Mouse (Mus musculus) adrenal gland, adult 2 months (tissue): ENCODE data around the gene Pkp3. TPM values are rescaled to one million over a fixed set of nuclear protein-coding genes. Genes with fewer than 3 reads are reported as not detected.

ENCODE experiments used
- polyA plus RNA-seq: library from polyadenylated mRNA; depleted of rRNA; stranded (reverse); fragments of >200 nt; gene quantifications from 2 replicates; pipeline ENCODE4 v1.2.3, GENCODE M21; 2012; rRNA removed
- total RNA-seq, 2 experiments: library from RNA; stranded (reverse); gene quantifications; 2 replicates each; pipeline ENCODE4 v1.2.3; 2021

Pkp3 gene
- total and polyA plus RNA-seq, 3 experiments = 0.68 to 1.5 (median 0.89) TPM

Other genes starting within 250 kb of the Pkp3 start
Only the 30 nearest of the 34 such genes appear.
- under 1 TPM in 1 of 2 experiments, not detected in 1; 0.26 TPM for gene Odf3, start 230.4 kb upstream of the Pkp3 start, total RNA-seq
- 3.0 and 4.4 TPM in 2 replicates for gene Odf3, start 230.4 kb upstream of the Pkp3 start, polyA plus RNA-seq
- gene Gm45785, start 221.9 kb upstream of the Pkp3 start, total RNA-seq = not detected
- gene Gm45785, start 221.9 kb upstream of the Pkp3 start, polyA plus RNA-seq = 0.44 and 0.46 TPM in 2 replicates
- 10 to 100 TPM; 60.4 to 66.4 TPM for gene Ric8a, start 221.3 kb upstream of the Pkp3 start, total RNA-seq
- gene Ric8a, start 221.3 kb upstream of the Pkp3 start, polyA plus RNA-seq = 93.7 and 102 TPM in 2 replicates
- gene Bet1l, start 220.6 kb upstream of the Pkp3 start, total RNA-seq = 10 to 100 TPM; 32.0 to 34.7 TPM
- gene Bet1l, start 220.6 kb upstream of the Pkp3 start, polyA plus RNA-seq = 18.0 and 20.2 TPM in 2 replicates
- 100 to 1,000 TPM; 104 to 122 TPM for gene Psmd13, start 196.2 kb upstream of the Pkp3 start, total RNA-seq
- gene Psmd13, start 196.2 kb upstream of the Pkp3 start, polyA plus RNA-seq = 37.4 and 46.4 TPM in 2 replicates
- gene Sirt3, start 195.9 kb upstream of the Pkp3 start, total RNA-seq = 10 to 100 TPM; 28.3 to 35.6 TPM
- gene Sirt3, start 195.9 kb upstream of the Pkp3 start, polyA plus RNA-seq = 41.2 and 47.4 TPM in 2 replicates
- gene Cox8b, start 177.8 kb upstream of the Pkp3 start, total RNA-seq = 1,000 to 10,000 TPM; 1,499 to 1,761 TPM
- gene Cox8b, start 177.8 kb upstream of the Pkp3 start, polyA plus RNA-seq = 454 and 875 TPM in 2 replicates
- 1 to 10 TPM; 1.0 to 2.0 TPM for gene Nlrp6, start 157.3 kb upstream of the Pkp3 start, total RNA-seq
- gene Nlrp6, start 157.3 kb upstream of the Pkp3 start, polyA plus RNA-seq = 0.62 and 1.2 TPM in 2 replicates
- 10 to 100 TPM; 26.5 to 48.7 TPM for gene Pgghg, start 136.8 kb upstream of the Pkp3 start, total RNA-seq
- gene Pgghg, start 136.8 kb upstream of the Pkp3 start, polyA plus RNA-seq = 56.0 and 59.0 TPM in 2 replicates
- 1 to 10 TPM in 1 of 2 experiments, under 1 TPM in 1; 0.78 to 1.3 TPM for gene Ifitm5, start 127.9 kb upstream of the Pkp3 start, total RNA-seq
- 1.2 and 2.7 TPM in 2 replicates for gene Ifitm5, start 127.9 kb upstream of the Pkp3 start, polyA plus RNA-seq
- not detected for gene Gm45717, start 122.3 kb upstream of the Pkp3 start, total RNA-seq
- not detected in 2 replicates for gene Gm45717, start 122.3 kb upstream of the Pkp3 start, polyA plus RNA-seq
- gene Ifitm2, start 122.2 kb upstream of the Pkp3 start, total RNA-seq = 100 to 1,000 TPM; 504 to 654 TPM
- 947 and 952 TPM in 2 replicates for gene Ifitm2, start 122.2 kb upstream of the Pkp3 start, polyA plus RNA-seq
- gene Ifitm1, start 111.0 kb upstream of the Pkp3 start, total RNA-seq = 10 to 100 TPM in 1 of 2 experiments, 1 to 10 TPM in 1; 7.6 to 14.6 TPM
- gene Ifitm1, start 111.0 kb upstream of the Pkp3 start, polyA plus RNA-seq = 23.9 and 29.4 TPM in 2 replicates
- 100 to 1,000 TPM; 102 to 148 TPM for gene Ifitm3, start 67.4 kb upstream of the Pkp3 start, total RNA-seq
- gene Ifitm3, start 67.4 kb upstream of the Pkp3 start, polyA plus RNA-seq = 140 and 146 TPM in 2 replicates
- under 1 TPM in 1 of 2 experiments, not detected in 1; 0.93 TPM for gene Ifitm6, start 60.3 kb upstream of the Pkp3 start, total RNA-seq
- gene Ifitm6, start 60.3 kb upstream of the Pkp3 start, polyA plus RNA-seq = 0.39 and 1.2 TPM in 2 replicates
- gene Gm17387, start 49.1 kb upstream of the Pkp3 start, total RNA-seq = not detected
- gene Gm17387, start 49.1 kb upstream of the Pkp3 start, polyA plus RNA-seq = not detected in 2 replicates
- gene B4galnt4, start 17.1 kb upstream of the Pkp3 start, total RNA-seq = 1 to 10 TPM; 1.4 to 3.0 TPM
- gene B4galnt4, start 17.1 kb upstream of the Pkp3 start, polyA plus RNA-seq = 1.7 and 5.1 TPM in 2 replicates
- 1 to 10 TPM; 2.8 to 5.3 TPM for gene Sigirr, start 22.4 kb downstream of the Pkp3 start, total RNA-seq
- 6.7 and 8.7 TPM in 2 replicates for gene Sigirr, start 22.4 kb downstream of the Pkp3 start, polyA plus RNA-seq
- gene Ano9, start 39.6 kb downstream of the Pkp3 start, total RNA-seq = under 1 TPM in 1 of 2 experiments, not detected in 1; 0.17 TPM
- gene Ano9, start 39.6 kb downstream of the Pkp3 start, polyA plus RNA-seq = 0.17 and 0.25 TPM in 2 replicates
- gene Ptdss2, start 44.2 kb downstream of the Pkp3 start, total RNA-seq = 10 to 100 TPM; 27.7 to 37.9 TPM
- gene Ptdss2, start 44.2 kb downstream of the Pkp3 start, polyA plus RNA-seq = 38.2 and 41.7 TPM in 2 replicates
- 100 to 1,000 TPM; 301 to 302 TPM for gene Rnh1, start 94.6 kb downstream of the Pkp3 start, total RNA-seq
- 214 and 394 TPM in 2 replicates for gene Rnh1, start 94.6 kb downstream of the Pkp3 start, polyA plus RNA-seq
- gene Hras, start 115.8 kb downstream of the Pkp3 start, total RNA-seq = 10 to 100 TPM; 65.5 to 99.1 TPM
- gene Hras, start 115.8 kb downstream of the Pkp3 start, polyA plus RNA-seq = 41.8 and 47.1 TPM in 2 replicates
- gene Lrrc56, start 115.9 kb downstream of the Pkp3 start, total RNA-seq = 1 to 10 TPM; 6.3 to 8.0 TPM
- 8.0 and 8.7 TPM in 2 replicates for gene Lrrc56, start 115.9 kb downstream of the Pkp3 start, polyA plus RNA-seq
- gene Lmntd2, start 135.9 kb downstream of the Pkp3 start, total RNA-seq = under 1 TPM; 0.17 TPM
- 0.81 and 1.2 TPM in 2 replicates for gene Lmntd2, start 135.9 kb downstream of the Pkp3 start, polyA plus RNA-seq
- gene Rassf7, start 137.6 kb downstream of the Pkp3 start, total RNA-seq = 1 to 10 TPM; 2.0 to 6.0 TPM
- gene Rassf7, start 137.6 kb downstream of the Pkp3 start, polyA plus RNA-seq = 14.1 and 18.1 TPM in 2 replicates
- gene Phrf1, start 150.6 kb downstream of the Pkp3 start, total RNA-seq = 10 to 100 TPM; 61.0 to 64.5 TPM
- gene Phrf1, start 150.6 kb downstream of the Pkp3 start, polyA plus RNA-seq = 23.5 and 33.7 TPM in 2 replicates
- gene Irf7, start 188.3 kb downstream of the Pkp3 start, total RNA-seq = 10 to 100 TPM in 1 of 2 experiments, 1 to 10 TPM in 1; 7.4 to 12.2 TPM
- 155 and 171 TPM in 2 replicates for gene Irf7, start 188.3 kb downstream of the Pkp3 start, polyA plus RNA-seq
- gene Cdhr5, start 198.6 kb downstream of the Pkp3 start, total RNA-seq = 10 to 100 TPM in 1 of 2 experiments, 1 to 10 TPM in 1; 1.9 to 17.1 TPM
- gene Cdhr5, start 198.6 kb downstream of the Pkp3 start, polyA plus RNA-seq = 9.0 and 18.5 TPM in 2 replicates
- gene Sct, start 200.9 kb downstream of the Pkp3 start, total RNA-seq = not detected
- 0.93 and 1.2 TPM in 2 replicates for gene Sct, start 200.9 kb downstream of the Pkp3 start, polyA plus RNA-seq
- under 1 TPM in 1 of 2 experiments, not detected in 1; 0.31 TPM for gene Drd4, start 213.8 kb downstream of the Pkp3 start, total RNA-seq
- 0.62 and 12.1 TPM in 2 replicates for gene Drd4, start 213.8 kb downstream of the Pkp3 start, polyA plus RNA-seq